Mouse (Mus musculus) WW6 (cell line): Measurements from ENCODE around the gene Efcab2.

Source experiments
- DNase-seq: peaks from one replicate; pipeline ENCODE4 v3.0.0-alpha.2; 2013; ENCODE audit warnings: low read depth, low spot score

The Efcab2 gene

DNA sequence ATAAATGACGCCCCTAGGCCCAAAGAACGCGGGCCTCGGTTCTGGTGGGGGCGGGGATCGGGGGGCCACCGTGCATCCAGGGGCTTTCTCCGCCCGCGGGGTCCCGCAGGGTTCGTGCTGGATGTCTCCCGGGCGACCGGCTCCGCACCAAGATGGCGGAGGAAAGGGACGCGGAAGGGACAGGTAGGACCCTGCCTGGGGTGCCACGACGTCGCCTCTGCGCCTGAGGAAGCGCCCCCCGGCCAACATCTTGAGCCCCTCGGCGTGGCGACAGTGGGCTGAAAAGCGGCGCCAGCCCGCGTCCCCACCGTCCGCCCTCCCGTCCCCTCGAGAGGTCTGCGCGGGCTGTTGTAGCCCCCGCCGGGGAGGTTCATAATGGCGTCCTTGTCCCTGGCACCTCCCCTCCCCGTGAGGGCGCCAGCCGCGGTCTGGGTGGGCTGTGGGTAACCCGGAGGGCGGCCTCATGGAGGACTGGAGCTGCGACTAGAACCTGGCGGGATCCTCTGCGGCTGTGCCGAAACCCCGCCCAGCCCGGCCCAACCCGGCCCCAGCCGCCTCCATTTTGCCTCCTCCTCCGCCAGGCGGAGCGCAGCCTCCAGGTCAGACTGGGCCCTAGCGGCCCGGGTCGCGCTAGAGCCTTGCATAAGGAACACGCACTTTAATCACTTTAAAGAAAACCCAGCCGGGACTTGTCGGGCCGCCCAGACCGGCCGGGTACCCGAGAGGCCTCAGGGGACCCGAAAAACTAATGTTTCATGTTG lies at the start of gene Efcab2:
Gene Efcab2, plus strand, starts transcription at position 135 of the 761 bp plus-strand sequence.
- DNase-seq = peak; percentile 71

DNA sequence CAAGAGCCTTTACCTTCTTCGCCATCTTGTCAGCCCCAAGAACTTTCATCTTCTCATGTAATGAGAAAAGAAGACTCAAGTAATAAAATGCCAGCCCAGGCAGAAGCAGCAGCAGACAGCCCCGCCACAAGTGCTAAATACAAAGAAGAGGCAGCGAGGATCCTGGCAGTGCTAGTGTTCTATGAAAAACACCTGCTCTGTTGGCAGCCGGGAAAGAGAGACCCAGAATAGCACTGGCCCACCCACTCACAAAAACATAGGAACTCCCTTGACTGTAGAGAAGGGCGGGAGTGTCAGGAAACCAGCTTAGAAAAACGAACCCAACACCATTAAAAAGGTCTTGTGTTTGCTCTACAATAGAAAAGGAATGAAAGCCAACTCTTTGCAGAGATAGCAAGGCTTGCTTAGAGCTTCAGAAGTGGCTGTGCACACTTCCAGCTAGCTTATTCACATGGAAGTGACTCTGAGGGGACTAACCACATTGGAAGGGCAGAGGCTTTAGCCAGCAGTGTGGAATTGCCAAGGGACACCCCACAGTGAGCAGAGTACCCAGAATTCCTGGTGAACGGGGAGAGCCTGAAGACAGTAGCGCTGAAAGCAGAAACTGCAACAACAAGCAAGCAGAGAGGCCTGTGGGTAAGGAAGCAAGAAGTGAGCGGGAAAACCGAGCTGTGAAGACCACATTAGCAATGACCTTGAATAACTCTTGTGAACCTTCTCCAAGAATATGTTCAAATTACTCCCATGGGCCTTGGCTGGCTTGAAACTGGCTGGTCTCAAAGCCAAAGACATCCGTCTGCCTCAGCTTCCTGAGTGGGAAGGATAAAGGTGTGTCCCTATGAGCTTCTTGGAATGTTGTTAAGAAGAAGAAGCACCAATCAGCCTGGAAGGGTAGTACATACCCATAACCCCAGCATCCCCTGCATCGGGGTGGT lies 47.8 kb upstream of the Efcab2 start:
- DNase-seq = no peak

DNA sequence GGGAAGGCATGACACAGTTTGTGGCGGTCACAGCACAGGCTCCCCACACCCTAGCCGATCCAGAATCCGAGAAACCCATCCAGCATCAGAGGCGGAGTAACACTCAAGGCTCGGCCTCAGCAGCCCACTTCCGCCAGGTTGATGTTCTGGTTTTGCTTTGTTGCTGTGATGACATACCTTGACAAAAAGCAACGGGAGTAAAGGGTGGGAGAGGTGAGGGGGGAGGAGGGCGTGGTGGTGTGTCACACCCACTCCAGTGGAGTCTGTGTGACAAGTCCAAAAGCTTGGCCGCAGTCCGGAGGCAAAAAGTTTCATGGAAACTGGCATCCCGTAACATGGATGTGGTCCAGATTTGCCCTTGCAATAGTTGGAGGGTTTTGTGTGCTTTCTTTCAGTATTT lies 45.6 kb upstream of the Efcab2 start:
- peak; percentile 79 for DNase-seq

DNA sequence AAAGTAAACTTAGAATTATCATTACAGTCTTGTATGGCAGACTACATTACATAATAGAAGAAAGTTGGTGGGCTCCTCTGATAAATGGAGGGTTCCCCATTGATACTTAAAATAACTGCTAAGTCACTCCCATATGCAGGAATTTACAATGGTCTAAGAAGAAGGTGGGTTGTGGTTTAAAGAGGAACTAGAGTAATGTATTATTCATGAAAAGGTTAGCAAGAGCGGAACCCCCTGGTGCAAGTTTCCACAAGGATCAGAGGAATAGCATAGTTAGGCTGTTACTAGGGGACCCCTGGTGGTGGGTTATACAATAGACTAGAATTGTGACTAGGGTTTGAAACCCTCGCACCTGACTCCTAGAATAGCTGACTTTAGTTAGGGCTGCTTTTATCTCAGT lies 45.2 kb upstream of the Efcab2 start:
- no peak for DNase-seq

DNA sequence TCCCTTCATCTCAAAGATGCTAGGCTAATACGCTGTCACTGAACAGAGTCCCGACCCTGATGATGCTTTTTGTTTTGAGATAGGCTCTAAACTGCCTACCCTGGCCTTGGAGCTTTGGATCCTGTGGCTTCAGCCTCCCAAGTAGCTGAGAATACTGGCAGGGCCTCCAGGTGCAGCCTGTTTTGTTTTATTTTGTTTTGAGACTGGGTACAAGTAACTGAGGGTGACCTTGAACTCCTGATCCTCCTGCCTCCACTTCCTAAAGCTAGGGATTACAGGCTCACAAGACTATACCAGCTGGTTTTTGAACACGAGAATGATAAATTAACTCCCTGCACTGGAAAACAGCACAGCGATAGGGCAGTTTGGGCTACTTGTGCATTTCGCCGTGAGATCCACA lies 40.7 kb upstream of the Efcab2 start:
- DNase-seq = no peak

DNA sequence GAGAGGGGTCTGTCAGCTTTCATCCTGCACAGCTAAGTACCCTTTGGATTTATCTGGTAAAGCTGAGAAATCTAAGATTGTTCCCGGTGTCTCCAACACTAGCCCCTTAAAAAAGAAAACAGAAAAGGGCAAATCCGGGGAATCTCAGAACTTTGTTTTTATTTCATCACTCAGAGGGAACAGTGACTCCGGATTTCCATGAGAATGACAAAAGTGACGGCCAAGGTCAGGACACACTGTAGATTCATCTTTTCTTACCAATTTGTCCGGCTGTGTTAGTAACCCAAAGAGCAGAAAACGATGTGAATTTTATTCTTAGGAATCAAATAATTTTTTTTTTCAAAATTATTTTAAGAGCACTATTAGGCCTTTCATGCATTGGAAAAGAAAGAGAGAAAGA lies 37.8 kb upstream of the Efcab2 start:
- no peak for DNase-seq

DNA sequence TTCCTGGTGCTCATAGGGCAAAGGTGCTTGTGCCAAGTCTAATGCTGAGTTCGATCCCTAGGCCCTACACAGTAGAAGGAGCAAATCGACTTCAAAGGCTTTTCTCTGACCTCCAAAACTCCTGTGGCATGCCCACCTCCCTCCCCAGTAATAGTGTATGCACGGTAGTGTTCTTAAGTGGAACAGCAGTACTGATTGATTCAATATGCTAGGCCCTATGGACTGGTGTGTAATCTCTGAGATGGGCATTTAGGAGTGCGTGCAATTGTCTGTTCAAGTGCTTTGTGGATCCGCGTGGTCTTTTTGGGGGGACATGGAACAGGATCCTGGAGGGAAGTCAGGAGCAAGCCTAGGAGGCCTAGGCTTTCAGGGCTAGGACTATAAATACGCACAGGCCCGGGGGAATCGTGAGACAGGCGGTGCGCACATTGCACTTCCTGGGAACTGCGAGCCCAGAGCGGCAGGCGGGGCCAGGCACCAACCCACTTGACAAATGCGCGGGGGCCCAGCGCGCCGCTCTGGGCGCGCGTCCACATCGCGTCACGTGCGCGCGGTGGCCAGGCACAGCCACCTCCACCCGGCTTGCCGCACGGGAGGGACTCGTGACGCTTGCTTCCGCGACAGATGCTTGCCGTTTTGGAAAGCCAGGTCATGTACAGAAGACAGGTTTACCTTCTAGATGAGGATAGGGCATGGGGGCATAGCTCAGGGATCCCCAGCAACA lies 37.2 kb upstream of the Efcab2 start:
- DNase-seq = peak; percentile 54

DNA sequence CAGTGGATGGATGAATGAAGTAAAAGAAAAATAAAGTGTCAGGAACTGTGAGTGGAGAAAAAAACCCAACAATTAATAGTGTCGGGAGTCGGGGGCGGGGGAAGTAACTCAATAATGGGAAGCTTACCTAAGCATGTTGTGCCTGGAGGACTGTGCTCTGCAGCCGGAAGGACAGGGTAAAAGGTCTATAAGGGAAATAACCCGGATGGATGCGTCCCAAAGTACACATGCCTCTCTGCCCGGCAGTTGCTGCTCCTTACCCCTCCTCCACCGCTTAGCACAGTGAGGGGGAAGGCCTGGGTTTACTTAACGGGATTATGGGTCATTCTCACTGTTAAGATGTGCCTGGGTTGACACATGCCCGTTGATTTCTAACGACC lies 36.6 kb upstream of the Efcab2 start:
- no peak for DNase-seq

DNA sequence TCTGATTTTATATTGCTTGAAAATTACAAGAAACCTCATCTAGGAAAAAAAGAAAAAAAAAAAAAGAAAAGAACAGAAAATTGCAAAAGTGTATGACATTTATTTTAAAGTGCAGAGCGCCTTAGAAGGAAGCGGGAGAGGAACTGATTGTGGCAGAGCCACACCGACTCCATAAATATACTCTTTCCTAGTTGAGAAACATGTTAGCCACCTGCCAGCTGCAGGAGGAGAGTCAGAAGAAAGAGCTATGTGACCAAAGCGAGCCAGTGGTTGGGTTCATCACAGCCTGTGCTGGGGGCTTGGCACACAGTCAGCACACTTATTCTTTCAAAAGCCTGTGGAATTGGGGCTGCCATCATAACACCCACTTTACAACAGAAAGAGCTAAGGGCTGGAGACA lies 33.2 kb upstream of the Efcab2 start:
- DNase-seq = no peak

DNA sequence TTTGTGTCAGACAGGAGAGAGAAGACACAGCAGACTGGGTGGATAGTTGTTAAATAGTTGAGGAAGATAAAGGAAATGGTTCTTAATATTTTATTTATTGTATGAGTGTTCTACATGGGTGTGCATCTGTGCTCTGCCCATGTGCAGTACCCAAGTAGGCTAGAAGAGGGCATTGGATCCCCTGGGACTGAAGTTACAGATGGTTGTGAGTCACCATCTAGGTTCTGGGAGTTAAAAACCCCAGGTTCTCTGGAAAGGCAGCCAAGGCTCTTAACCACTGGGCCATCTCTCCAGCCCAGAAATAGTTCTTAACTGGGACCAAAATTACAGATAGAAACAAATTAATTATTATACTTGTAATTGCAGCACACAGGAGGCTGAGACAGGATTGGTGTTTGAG lies 30.5 kb upstream of the Efcab2 start:
- DNase-seq = no peak

DNA sequence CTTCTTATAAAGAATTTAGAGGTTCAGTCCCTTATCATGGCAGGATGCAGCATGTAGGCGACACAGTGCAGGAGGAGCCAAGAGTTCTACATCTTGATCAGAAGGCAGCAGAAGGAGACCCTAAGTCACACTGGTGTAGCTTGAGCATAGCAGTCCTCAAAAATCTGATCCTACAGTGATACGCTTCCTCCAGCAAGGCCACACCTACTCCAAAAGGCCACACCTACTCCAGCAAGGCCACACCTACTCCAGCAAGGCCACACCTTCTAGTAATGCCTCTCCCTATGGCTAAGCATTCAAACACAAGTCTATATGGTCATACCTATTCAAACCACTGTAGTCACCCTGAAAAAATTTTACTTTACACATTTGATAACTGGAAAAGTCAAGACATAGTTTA lies 29.8 kb upstream of the Efcab2 start:
- no peak for DNase-seq

DNA sequence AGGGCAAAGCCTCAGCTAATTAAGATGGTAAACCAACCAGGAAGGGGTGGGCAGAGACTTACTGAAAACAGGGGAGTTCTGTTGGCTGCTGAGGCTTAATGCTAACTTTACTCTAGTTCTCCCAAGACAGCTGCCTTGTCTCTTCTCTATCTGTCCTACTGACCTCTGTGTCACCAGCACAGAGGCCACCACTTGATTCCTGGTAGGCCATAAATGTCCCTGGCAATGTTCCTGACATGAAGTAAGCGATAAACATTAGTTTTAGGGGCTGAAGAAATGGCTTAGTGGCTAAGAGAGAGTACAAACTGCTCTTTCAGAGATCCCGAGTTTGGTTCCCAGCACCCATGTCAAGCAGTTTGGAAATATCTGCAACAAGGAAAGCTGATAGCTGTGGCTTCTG lies 29.0 kb upstream of the Efcab2 start:
- DNase-seq = no peak

DNA sequence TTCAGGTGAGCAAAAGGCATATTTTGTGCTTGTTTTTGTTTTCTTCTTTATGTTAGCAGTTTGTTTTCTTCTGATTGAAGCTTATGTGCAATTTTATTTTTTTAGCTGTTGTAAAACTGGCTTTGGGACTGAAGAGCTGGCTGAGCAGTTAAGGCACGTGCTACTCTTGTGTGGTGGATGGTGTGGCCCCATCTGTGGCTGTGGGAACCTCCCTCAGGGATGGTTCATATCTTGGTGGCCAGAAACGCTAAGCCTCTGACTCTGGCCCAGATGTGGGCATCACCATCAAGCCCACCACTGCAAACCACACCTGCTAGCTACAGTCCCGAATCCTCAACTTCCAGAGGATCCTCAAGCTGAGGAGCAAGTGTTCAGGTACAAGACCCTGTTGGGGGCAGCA lies 27.8 kb upstream of the Efcab2 start:
- no peak for DNase-seq

DNA sequence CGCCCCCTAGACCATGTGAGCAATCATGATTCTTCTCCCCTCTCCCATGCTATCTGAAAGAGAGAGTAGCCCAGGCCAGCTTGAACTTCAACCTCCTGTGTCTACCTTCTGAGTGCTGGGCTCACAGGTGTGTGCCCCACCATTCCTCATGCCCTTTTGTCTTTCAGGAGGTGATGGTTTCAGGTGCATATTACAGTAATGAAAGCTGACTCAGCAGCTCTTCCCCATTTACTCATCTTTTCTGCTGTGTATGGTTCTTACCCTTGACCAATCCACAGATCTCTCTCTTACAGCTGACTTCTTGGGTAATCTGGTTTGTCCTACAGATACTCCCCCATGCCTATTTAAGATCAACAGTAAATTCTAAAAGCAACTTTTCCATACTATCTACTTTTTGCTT lies 26.7 kb upstream of the Efcab2 start:
- DNase-seq = no peak

DNA sequence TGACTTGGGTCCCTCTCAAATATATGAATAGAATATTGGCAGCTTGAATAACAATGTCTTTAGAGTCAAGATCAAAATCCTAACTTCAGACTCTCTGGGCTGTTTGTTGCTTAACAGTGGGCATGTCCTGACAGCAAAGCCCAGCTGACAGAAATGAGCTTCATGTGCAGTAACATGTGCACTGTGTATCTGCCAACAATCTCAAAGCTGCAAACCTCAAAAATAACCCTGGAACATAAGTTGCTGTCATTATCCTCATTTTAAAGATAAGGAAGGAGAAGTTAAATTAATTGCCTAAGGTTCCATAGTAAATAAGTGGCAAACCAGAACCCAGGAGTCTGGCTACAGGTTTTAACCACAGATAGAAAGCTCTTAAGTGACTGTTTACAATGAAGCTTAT lies 23.7 kb upstream of the Efcab2 start:
- DNase-seq = no peak

DNA sequence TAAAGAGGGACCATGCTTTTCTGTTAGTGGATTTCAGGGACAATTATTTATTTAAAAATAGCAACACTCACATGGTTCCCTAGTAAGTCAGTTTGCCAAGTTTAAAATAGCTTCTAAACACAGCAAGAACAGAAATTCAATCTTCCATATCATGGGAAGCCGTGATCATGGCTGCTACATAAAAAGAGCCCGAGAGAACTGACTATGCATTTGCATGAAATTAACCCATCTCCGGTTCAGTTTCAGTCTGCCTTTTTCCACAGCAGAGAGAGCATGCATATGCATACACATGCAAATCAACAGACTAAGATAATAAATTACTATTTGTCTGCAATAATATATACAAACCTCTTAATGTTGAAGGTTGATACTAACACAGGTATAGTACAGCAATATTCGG lies 17.1 kb upstream of the Efcab2 start:
- DNase-seq = no peak

DNA sequence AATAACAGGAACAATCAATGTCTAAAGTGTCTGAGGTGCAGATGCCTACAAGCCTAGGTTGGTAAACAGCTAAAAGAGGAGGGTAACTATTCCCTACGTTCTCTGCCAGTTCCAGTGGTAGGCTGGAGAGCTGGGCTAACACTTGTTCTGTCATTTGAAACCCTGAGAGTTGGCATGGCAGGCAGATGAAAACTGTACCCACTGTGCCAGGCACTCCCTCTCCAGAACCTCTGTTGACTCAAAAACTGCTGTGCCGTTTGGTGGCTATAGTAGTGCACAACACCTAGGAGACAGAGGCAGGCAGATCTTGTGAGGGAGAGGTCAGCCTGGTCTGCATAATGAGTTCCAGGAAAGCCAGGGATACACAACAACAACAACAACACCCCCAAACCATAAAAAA lies 16.5 kb upstream of the Efcab2 start:
- DNase-seq = no peak

DNA sequence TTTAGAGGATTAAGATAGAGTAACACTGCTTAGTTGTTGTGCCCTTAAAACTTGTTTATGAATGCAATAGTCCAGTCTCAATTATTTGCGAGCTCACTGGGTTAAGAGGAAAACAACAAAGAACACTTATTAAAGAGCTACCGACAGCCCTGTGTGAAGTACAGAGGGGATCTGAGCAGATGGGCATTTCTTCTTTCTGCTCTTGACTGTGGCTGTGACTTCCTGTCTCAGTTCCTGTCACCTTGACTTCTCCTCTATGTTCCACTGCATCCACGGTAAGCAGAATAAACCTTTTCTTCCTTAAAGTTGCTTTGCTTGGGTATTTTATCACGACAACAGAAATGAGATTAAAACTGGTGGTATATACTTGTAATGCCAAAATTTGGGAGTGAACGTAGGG lies 12.9 kb upstream of the Efcab2 start:
- no peak for DNase-seq

DNA sequence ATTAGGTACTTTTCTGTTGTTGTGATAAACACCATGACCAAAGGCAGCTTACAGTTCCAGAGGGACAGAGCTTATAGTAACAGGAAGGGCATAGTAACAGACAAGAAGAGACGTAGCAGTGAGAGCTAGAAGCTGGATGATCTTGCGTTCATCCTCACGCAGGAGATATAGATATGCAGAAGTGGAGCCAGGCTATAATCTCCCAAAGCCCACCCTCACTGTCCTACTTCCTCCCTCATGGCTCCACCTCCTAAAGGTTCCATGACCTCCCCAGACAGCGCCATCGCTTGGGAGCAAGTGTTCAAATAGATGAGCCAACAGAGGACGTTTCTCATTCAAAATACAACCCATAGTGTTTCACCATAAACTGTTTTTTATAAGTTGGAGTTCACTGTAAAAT lies 10.8 kb upstream of the Efcab2 start:
- no peak for DNase-seq

DNA sequence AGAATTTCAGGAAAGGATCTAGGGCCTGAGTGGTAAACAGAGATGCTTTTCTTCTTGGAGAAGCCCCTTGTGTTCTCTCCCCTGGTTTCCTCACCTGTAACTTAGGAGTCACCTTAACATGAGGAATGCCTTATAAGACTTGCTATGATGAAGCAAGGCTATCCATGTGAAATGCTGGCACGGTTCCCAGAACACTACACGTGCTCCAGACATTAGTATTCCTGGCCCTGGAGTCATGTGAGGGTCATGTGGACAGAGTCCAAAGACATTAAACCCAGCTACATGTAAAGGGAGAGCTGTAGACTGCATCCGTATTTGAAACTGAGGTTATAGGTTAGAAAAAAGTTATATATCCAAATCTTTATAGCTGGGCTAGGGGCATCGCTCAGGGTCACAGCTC lies 9.5 kb upstream of the Efcab2 start:
- no peak for DNase-seq

DNA sequence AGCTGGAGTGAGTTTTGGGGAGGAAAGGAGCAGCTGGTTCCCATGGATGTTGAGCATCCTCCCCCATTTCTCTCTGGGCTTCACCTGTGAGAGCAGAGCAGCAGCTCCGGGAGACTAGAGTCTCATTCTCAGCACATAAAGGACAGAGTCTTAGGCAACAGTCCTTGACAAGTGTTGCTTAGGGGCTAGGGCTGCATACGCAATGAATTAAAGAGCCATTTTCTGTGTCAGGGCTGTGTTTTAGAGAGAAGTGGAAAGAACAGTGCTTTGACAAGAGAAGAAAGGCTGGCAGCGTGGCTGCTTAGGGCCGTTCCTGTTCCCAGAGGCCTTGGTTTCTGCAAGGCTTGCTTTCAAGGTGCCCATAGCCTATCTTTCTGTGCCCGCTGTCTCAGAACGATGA lies 6.0 kb upstream of the Efcab2 start:
- DNase-seq = no peak

DNA sequence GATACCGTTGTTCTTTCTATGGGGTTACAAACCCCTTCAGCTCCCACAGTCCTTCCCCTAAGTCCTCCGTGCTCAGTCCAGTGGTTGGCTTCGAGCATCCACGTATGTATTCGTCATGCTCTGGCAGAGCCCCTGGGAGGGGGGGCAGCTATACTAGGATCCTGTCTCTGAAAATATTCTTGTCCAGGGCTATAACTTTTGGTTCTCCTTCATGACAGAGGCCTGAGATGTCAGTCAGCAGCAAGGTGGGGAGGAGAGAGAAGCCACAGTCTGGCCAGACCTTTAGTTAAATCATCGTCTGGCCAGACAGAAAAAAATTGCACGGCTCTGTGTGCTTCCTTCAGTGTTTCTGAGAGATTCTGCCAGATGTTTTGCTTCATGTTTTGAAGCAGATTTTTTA lies 5.2 kb upstream of the Efcab2 start:
- no peak for DNase-seq
